Mouse (Mus musculus): ENCODE measurements around the gene Tsnaxip1. TPM values are rescaled to one million over a fixed set of nuclear protein-coding genes. Genes with fewer than 3 reads are reported as not detected.

Gene Tsnaxip1
- polyA plus RNA-seq, 1 experiment: 0.09 TPM

DNA sequence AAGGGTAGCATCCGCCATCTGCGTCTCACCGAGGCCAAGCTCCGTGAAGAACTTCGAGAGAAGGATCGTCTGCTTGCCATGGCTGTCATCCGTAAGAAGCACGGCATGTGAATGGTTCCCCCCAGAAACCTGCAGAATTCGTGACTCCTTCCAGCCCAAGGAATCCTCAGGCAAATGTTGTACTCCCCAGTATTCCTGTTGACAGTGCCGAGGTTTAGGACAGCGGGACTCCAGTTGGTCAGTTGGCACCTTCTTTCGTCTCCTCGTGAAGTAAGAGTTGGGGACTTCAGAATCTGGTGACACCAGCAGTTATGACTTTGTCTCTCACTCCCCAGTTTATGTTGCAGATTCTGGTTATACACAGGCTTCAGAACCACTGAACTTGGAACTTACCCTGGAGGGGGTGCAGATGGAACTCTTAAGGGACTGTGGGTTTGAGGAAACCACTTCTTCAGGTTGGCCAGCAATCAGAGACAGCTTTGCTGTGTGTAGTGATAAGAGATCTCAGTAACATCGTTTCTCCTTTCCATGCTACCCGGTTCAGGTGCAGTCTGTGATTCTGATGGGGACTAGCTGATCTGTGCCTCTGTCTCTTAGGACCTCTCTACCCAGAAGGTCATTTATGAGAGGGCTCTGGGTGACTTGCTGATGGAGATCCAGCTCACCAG is 28.8 kb downstream of the Tsnaxip1 start:
- TF ChIP-seq MAX (IDR thresholded peaks at IDR 0.05) (no peak), MYOD1 (IDR thresholded peaks at IDR 0.05; ENCODE audit: control insufficient read depth, insufficient read length, low read depth) (no peak), CEBPB (IDR thresholded peaks at IDR 0.05; ENCODE audit: low read depth) (no peak), MYOG (IDR thresholded peaks at IDR 0.05; ENCODE audit: control insufficient read depth, extremely low read depth, insufficient read length) (no peak)
- Histone ChIP-seq H3ac (ENCODE audit: control insufficient read depth, insufficient read length, low read depth) (peak overlapping the region; percentile 71), H3K4me3 (ENCODE audit: insufficient read depth, poor library complexity, severe bottlenecking) (peak overlapping the region; percentile 75), H3K27me3 (ENCODE audit: control insufficient read depth, insufficient read depth, insufficient read length) (no peaks in the 10 kb centered on the region), H3K36me3 (ENCODE audit: control insufficient read depth, insufficient read depth) (peaks cover 8% of the 10 kb centered on the region), H3K79me2 (ENCODE audit: control insufficient read depth, insufficient read depth) (peaks cover 60% of the 10 kb centered on the region), H3K79me3 (ENCODE audit: low read depth) (peaks cover 33% of the 10 kb centered on the region)

- H3ac ChIP-seq (ENCODE audit: control insufficient read depth, insufficient read length, low read depth): no peak overlapping the region
- H3K36me3 ChIP-seq (ENCODE audit: control insufficient read depth, insufficient read depth): peaks cover 16% of the 10 kb centered on the region
- no peak for TF ChIP-seq USF1 (IDR thresholded peaks at IDR 0.05; ENCODE audit: low read depth)
- no peak for TF ChIP-seq MYOG (IDR thresholded peaks at IDR 0.05; ENCODE audit: control insufficient read depth, extremely low read depth, insufficient read length)
- no peak for TF ChIP-seq FOSL1 (IDR thresholded peaks at IDR 0.05; ENCODE audit: insufficient read depth, low read length, poor library complexity, severe bottlenecking)
- TF ChIP-seq MAX (IDR thresholded peaks at IDR 0.05): no peak
- no peak for TF ChIP-seq CTCF (IDR thresholded peaks at IDR 0.05; ENCODE audit: control insufficient read depth, insufficient read depth, insufficient read length)
- H3K79me2 ChIP-seq (ENCODE audit: control insufficient read depth, insufficient read depth): peaks cover 77% of the 10 kb centered on the region
- no peak overlapping the region for H3K4me3 ChIP-seq (ENCODE audit: insufficient read depth, poor library complexity, severe bottlenecking)
- H3K27me3 ChIP-seq (ENCODE audit: control insufficient read depth, insufficient read depth, insufficient read length): no peaks in the 10 kb centered on the region
- peaks cover 52% of the 10 kb centered on the region for H3K79me3 ChIP-seq (ENCODE audit: low read depth)
Measured at GRCm38 (mm10) chr8:105858495-105858894, 31.0 kb downstream of the Tsnaxip1 start.

- Histone ChIP-seq H3K27me3 (ENCODE audit: control insufficient read depth, insufficient read depth, insufficient read length) (no peaks in the 10 kb centered on the region), H3K79me2 (ENCODE audit: control insufficient read depth, insufficient read depth) (peaks cover 85% of the 10 kb centered on the region), H3K4me3 (ENCODE audit: insufficient read depth, poor library complexity, severe bottlenecking) (no peak overlapping the region), H3ac (ENCODE audit: control insufficient read depth, insufficient read length, low read depth) (no peak overlapping the region), H3K79me3 (ENCODE audit: low read depth) (peaks cover 60% of the 10 kb centered on the region), H3K36me3 (ENCODE audit: control insufficient read depth, insufficient read depth) (peaks cover 24% of the 10 kb centered on the region)
- TF ChIP-seq CTCF (IDR thresholded peaks at IDR 0.05; ENCODE audit: control insufficient read depth, insufficient read depth, insufficient read length) (no peak), MAX (IDR thresholded peaks at IDR 0.05) (no peak), CEBPB (IDR thresholded peaks at IDR 0.05; ENCODE audit: low read depth) (no peak), FOSL1 (IDR thresholded peaks at IDR 0.05; ENCODE audit: insufficient read depth, low read length, poor library complexity, severe bottlenecking) (no peak), USF1 (IDR thresholded peaks at IDR 0.05; ENCODE audit: low read depth) (no peak), MYOG (IDR thresholded peaks at IDR 0.05; ENCODE audit: control insufficient read depth, extremely low read depth, insufficient read length) (no peak)
Measured at GRCm38 (mm10) chr8:105859314-105859713, 31.8 kb downstream of the Tsnaxip1 start.

DNA sequence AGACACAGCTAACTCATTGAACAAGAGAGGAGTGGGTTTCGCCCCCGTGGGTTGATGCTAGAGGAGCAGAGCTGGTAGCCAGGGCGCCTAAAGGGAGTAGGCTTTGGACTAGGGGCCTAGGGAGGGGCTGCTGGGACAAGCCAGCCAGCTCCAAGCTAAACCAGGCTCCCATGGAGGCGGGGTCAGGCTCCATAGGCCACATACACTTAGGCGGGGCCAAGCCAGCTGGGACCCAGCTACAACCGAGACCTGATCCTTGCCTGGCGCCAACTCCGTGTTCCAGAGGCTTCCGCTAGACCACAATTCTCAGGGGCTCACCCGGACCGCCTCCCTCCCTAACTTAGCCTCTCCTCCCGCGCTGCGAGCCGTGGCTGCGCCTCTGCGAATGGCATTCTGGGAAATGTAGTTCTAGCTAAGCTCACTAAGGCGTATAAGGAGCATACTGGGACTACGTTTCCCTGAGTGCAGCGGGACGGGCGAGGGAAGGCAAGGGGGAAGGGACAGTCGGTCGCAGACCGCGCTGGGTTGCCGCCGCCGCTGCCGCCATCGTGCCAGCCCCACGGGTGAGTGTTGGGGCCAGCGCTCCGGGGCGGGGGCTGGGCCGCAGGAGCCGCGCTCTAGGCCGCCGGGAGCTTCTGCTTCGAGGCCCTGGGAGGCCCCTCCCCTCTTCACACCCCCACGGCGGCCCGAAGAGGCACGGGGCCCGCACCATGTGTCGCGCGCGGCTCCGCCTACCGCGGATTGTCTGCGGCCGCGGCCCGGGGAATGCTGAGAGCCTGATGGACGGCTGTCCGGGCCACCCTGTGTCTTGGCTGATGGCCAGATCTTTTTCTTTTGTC is 32.8 kb downstream of the Tsnaxip1 start, which contains the start of gene Nutf2:
TSS of gene Nutf2 (plus strand) at position 438 of the 839 bp plus-strand sequence.
- peaks cover 70% of the 10 kb centered on the region for H3K79me3 ChIP-seq (ENCODE audit: low read depth)
- no peaks in the 10 kb centered on the region for H3K27me3 ChIP-seq (ENCODE audit: control insufficient read depth, insufficient read depth, insufficient read length)
- H3K4me3 ChIP-seq (ENCODE audit: insufficient read depth, poor library complexity, severe bottlenecking): peak within 1 kb of the TSS; percentile 95
- H3K79me2 ChIP-seq (ENCODE audit: control insufficient read depth, insufficient read depth): peaks cover 90% of the 10 kb centered on the region
- TF ChIP-seq MAX (IDR thresholded peaks at IDR 0.05): peak; percentile 67
- no peak for TF ChIP-seq CTCF (IDR thresholded peaks at IDR 0.05; ENCODE audit: control insufficient read depth, insufficient read depth, insufficient read length)
- peak within 1 kb of the TSS; percentile 87 for H3ac ChIP-seq (ENCODE audit: control insufficient read depth, insufficient read length, low read depth)
- peaks cover 35% of the 10 kb centered on the region for H3K36me3 ChIP-seq (ENCODE audit: control insufficient read depth, insufficient read depth)

GRCm38 (mm10) chr8:105861951-105862350 is 34.4 kb downstream of the Tsnaxip1 start:
- Histone ChIP-seq H3K36me3 (ENCODE audit: control insufficient read depth, insufficient read depth) (peaks cover 51% of the 10 kb centered on the region), H3ac (ENCODE audit: control insufficient read depth, insufficient read length, low read depth) (peak overlapping the region; percentile 87), H3K79me2 (ENCODE audit: control insufficient read depth, insufficient read depth) (peaks cover 90% of the 10 kb centered on the region), H3K4me3 (ENCODE audit: insufficient read depth, poor library complexity, severe bottlenecking) (peak overlapping the region; percentile 95), H3K79me3 (ENCODE audit: low read depth) (peaks cover 72% of the 10 kb centered on the region), H3K27me3 (ENCODE audit: control insufficient read depth, insufficient read depth, insufficient read length) (no peaks in the 10 kb centered on the region)
- no peak for TF ChIP-seq CTCF (IDR thresholded peaks at IDR 0.05; ENCODE audit: control insufficient read depth, insufficient read depth, insufficient read length)

GRCm38 (mm10) chr8:105866364-105867029 is 39.0 kb downstream of the Tsnaxip1 start:
- no peak for TF ChIP-seq CTCF (IDR thresholded peaks at IDR 0.05; ENCODE audit: control insufficient read depth, insufficient read depth, insufficient read length)
- TF ChIP-seq MYOD1 (IDR thresholded peaks at IDR 0.05; ENCODE audit: control insufficient read depth, insufficient read length, low read depth): no peak
- TF ChIP-seq USF1 (IDR thresholded peaks at IDR 0.05; ENCODE audit: low read depth): no peak
- no peak for TF ChIP-seq MAX (IDR thresholded peaks at IDR 0.05)
- TF ChIP-seq FOSL1 (IDR thresholded peaks at IDR 0.05; ENCODE audit: insufficient read depth, low read length, poor library complexity, severe bottlenecking): no peak
- no peak for TF ChIP-seq MYOG (IDR thresholded peaks at IDR 0.05; ENCODE audit: control insufficient read depth, extremely low read depth, insufficient read length)
- TF ChIP-seq CEBPB (IDR thresholded peaks at IDR 0.05; ENCODE audit: low read depth): no peak
- no peak overlapping the region for H3ac ChIP-seq (ENCODE audit: control insufficient read depth, insufficient read length, low read depth)
- H3K36me3 ChIP-seq (ENCODE audit: control insufficient read depth, insufficient read depth): peaks cover 83% of the 10 kb centered on the region
- H3K4me3 ChIP-seq (ENCODE audit: insufficient read depth, poor library complexity, severe bottlenecking): no peak overlapping the region
- H3K27me3 ChIP-seq (ENCODE audit: control insufficient read depth, insufficient read depth, insufficient read length): no peaks in the 10 kb centered on the region
- peaks cover 96% of the 10 kb centered on the region for H3K79me3 ChIP-seq (ENCODE audit: low read depth)
- H3K79me2 ChIP-seq (ENCODE audit: control insufficient read depth, insufficient read depth): peaks cover 100% of the 10 kb centered on the region
